Mouse (Mus musculus) kidney, adult 8-10 months (tissue): ENCODE results near the gene Lrif1.
A peak's percentile ranks its signal among the peaks of the same experiment; 100 is the strongest.
"Not testable (repeated sequence)": the region's sequence is repeated elsewhere in the genome, so short reads cannot be mapped to it uniquely, and the experiment has no call there.

Experiments
- DNase-seq, 2 experiments: peaks; one replicate each; pipeline ENCODE4 v3.0.0; 2022

Lrif1 gene

DNA sequence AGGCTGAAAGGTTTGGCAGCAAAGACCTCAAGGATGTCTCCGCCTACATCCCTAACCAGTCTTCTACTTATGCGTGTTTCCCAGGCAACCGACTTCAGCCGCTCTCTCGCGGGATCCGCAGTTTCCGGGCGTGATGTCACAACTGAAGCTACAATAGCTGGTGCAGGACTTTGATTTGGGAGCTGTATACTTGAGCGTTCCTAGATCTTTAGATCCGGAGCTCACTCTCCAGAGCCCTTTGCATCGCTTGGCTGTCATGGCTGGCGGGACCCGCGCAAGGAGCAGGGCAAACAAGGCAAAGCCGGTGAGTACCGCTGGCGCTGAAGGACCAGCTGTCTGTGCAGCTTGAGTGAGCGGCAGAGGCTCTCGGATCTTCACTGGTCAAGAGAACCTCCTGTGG, at the start of gene Lrif1:
Lrif1 (plus strand) TSS at position 158 of the 400 bp plus-strand sequence.
- peak; percentile 77 to 81 for DNase-seq

DNA sequence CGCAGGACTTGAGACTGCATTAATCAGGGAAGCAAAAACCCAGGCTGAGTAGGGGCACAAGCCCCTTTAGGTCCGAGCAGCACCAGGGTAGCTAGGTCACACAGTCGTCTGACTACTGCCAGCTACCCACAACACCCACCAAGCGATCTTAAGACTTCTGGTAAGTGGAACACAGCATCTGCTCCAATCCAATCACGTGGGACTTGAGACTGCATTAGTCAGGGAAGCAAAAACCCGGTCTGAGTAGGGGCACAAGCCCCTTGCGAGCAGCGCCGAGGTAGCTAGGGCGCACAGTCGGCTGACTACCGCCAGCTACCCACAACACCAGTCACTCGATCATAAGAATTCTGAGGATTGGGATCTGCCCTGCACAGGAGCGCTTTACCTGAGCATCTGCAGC, 12.0 kb upstream of the Lrif1 start:
- DNase-seq: not testable (repeated sequence)

- DNase-seq: no peak
Measured at GRCm38 (mm10) chr3:106685381-106685780, 594 bp downstream of the Lrif1 start.

- DNase-seq: peak; percentile 97 to 98
Measured at GRCm38 (mm10) chr3:106721397-106722027, 36.7 kb downstream of the Lrif1 start.

- DNase-seq: peak; percentile 77 to 81
Measured at GRCm38 (mm10) chr3:106722028-106722945, 37.5 kb downstream of the Lrif1 start.

DNA sequence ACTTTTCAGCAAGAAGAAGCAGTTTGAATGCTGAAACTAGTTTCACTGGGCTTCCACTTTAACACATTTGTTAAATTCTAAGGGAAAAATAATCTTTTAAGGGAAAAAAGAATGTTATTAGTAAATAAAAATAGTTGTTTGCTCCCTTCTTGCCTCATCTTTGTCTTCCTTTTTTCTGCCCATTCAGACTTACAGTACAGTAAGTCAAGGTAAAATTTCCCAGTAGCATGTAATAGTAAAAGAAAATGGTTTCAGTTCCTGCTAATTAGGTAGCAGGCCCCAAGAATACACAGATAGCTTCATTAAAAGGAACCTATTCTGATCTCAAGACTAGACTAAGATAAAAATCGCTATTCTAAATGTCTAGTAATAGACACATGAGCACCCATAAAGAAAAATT, 71.1 kb downstream of the Lrif1 start:
- DNase-seq: no peak

DNA sequence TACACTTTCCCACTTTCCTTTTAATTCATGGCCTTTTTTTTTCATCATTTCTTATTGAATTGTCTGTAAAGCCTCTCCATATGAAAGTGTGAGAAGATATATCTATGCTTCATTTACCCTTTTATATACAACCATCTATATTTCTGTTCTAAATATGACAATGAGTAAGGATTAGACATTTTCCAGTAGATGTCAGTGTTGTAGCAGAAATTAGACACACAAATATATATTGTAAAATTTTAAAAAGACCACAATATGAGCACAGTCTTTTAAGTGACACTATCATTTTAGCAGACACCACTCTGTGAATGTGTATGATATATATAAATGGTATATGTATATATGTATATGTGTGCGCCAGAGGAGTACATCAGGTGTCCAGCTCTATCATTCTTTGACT, 87.0 kb downstream of the Lrif1 start:
- DNase-seq: no peak

DNA sequence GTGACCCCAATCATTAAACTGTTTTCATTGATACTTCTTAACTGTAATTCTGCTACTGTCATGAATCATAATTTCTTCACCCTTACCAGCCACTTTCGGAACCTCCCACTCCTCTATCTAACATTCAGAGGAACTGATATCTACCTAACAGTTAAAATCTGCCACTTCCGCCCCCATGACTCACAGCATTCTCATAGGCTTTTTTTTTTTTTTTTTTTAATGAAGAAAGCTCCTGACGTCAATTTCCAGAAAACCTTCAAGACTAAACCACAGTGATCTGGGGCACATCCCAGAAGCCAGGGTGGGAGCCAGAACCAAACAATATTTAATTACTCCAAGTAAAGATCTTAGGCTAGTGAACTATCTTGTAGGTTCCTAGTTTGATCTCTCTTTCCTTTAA, 100.3 kb downstream of the Lrif1 start:
- no peak for DNase-seq
